Comparison of ENCODE assay signal across 8 mouse cellular contexts in the genomic region with DNA sequence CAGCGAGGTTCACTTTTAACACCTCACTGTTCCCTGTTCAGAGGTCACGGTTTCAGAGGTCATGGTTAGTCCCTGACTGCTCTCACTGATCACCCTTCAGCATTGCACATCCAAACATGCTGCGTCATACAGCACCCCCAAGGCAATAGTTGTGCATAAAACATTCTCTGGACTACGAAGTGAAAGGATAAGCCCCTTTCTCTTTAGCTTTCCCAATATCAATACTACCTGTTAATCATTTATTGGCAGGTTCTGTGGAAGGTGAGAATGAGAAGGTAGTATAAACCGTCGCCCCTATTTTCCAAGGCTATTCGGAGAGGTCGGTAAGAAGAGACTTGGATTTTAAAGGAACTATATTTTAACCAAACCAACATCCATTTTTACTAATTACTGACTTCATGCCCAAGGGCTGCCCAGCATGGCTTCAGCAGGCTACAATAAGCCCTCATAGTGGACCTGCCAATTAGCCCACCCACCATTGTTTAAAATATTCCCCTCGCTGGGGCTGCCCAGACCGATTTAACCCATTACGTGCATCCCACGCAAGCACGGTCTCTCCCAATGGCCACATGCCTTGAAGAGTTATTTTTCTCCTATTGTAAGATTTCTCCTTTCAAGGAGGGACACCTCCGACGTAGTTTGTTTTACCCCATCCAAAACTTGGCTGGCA. TPM values are rescaled to one million over a fixed set of nuclear protein-coding genes. Genes with fewer than 3 reads are reported as not detected.
DNase-seq lines count a peak whose midpoint lies in the region; ATAC-seq lines count a peak whose summit lies in the region.

No protein-coding gene starts in this region.

- H3K9me3 ChIP-seq in heart, embryonic 10.5 days = no peaks in the 10 kb centered on the region

- H3K27ac ChIP-seq in heart, embryonic 10.5 days = peak overlapping the region; percentile 94

- peak; percentile 85 for ATAC-seq in erythroid progenitor cell, adult 5-6 weeks (replicated peaks; ENCODE audit: low FRiP score, poor library complexity, severe bottlenecking)
- peak; percentile 79 for ATAC-seq in megakaryocyte progenitor cell, adult 5-6 weeks (replicated peaks; ENCODE audit: poor library complexity)

- WGBS in heart, embryonic 10.5 days = 14% methylated on average over 15 of the region's 15 CpGs

- DNase-seq in heart, embryonic 10.5 days (ENCODE audit: low spot score) = no peak
- DNase-seq in heart, adult 8-10 months (ENCODE audit: low spot score) = no peak
- DNase-seq in adipocyte (ENCODE audit: low spot score) = peak; percentile 67
- peak; percentile 35 to 41 for DNase-seq in kidney, adult 8-10 months
- no peak for DNase-seq in spleen, postnatal 4 days (ENCODE audit: low spot score in 2 of 2)
- no peak for DNase-seq in gastrocnemius, postnatal 14 days

- intact Hi-C loops in gastrocnemius, postnatal 14 days (cut with DNase I; ENCODE audit: low total_unique reads) = no loop called here

- no peaks in the 10 kb centered on the region; the same call in 1 of the 2 replicates for H3K4me1 ChIP-seq in heart, embryonic 10.5 days

- H3K4me3 ChIP-seq in heart, embryonic 10.5 days = peak overlapping the region; percentile 83

- no peaks in the 10 kb centered on the region for H3K36me3 ChIP-seq in heart, embryonic 10.5 days

- no peaks in the 10 kb centered on the region for H3K27me3 ChIP-seq in heart, embryonic 10.5 days (ENCODE audit: insufficient read depth, poor library complexity, severe bottlenecking)

RNA-seq across cellular contexts. Expression of gene Nudt12, which starts 0.6 kb away (rescaled TPM):
- 7.8 and 8.5 TPM in 2 replicates for polyA plus RNA-seq in heart, embryonic 10.5 days (2016; fragmentation: Nextera tagmentation; extraction: Ambion mirVana)
- total RNA-seq in heart, adult 8-10 months (2022) = 10 to 100 TPM; 16.9 to 24.3 (median 22.6) TPM
- 1.1 and 6.3 TPM in 2 replicates for total RNA-seq in erythroid progenitor cell, adult 5-6 weeks (2015; ENCODE audit: low replicate concordance)
- total RNA-seq in erythroid progenitor cell, adult 5-6 weeks (2017; ENCODE audit: low replicate concordance) = 0.83 and 3.9 TPM in 2 replicates
- total RNA-seq in megakaryocyte progenitor cell, adult 5-6 weeks (2015) = 6.3 and 8.5 TPM in 2 replicates
- total RNA-seq in megakaryocyte progenitor cell, adult 5-6 weeks (2017) = 3.2 and 6.2 TPM in 2 replicates
- 1 to 10 TPM; 5.0 to 8.0 TPM for total RNA-seq in gastrocnemius, postnatal 14 days (2021)

RNA-seq across cellular contexts. Expression of gene Pdzph1, which starts 21.4 kb away (rescaled TPM):
- 0.19 TPM in 1 of 2 replicates, not detected in the other for polyA plus RNA-seq in heart, embryonic 10.5 days (2016; fragmentation: Nextera tagmentation; extraction: Ambion mirVana)
- not detected for total RNA-seq in heart, adult 8-10 months (2022)
- not detected in 2 replicates for total RNA-seq in erythroid progenitor cell, adult 5-6 weeks (2015; ENCODE audit: low replicate concordance)
- not detected in 2 replicates for total RNA-seq in erythroid progenitor cell, adult 5-6 weeks (2017; ENCODE audit: low replicate concordance)
- 0.30 and 1.7 TPM in 2 replicates for total RNA-seq in megakaryocyte progenitor cell, adult 5-6 weeks (2015)
- not detected in 2 replicates for total RNA-seq in megakaryocyte progenitor cell, adult 5-6 weeks (2017)
- not detected for total RNA-seq in gastrocnemius, postnatal 14 days (2021)

Comparison
In these comparisons a context has a peak if more than half of its experiments do, and no peak if none do; other contexts are left out.
1. DNase-seq: peak in adipocyte (single experiment) and kidney, adult 8-10 months (2 of 2); none in heart, embryonic 10.5 days (single experiment), heart, adult 8-10 months (single experiment), spleen, postnatal 4 days (0 of 2) and gastrocnemius, postnatal 14 days (single experiment).